Mouse (Mus musculus) myocyte (in vitro differentiated cells): Measurements from ENCODE around the gene Secisbp2l.

Experiments
- MYOD1 ChIP-seq, 3 experiments: IDR thresholded peaks; one replicate each; pipeline ENCODE4 v1.6.1; 2011; ENCODE audit warnings: control low read depth in 2 of 3, low read depth in 2 of 3, mild to moderate bottlenecking in 2 of 3, moderate library complexity in 1 of 3; ENCODE audit not compliant: insufficient read length in 2 of 3, control insufficient read depth in 1 of 3
- POLR2A ChIP-seq: IDR thresholded peaks from one replicate; pipeline ENCODE4 v1.6.1; 2011; ENCODE audit warnings: low read depth, mild to moderate bottlenecking, control low read depth, moderate library complexity; ENCODE audit not compliant: insufficient read length
- POLR2AphosphoS2 ChIP-seq: IDR thresholded peaks from one replicate; pipeline ENCODE4 v1.6.1; 2011; ENCODE audit warnings: low read depth, control low read depth; ENCODE audit not compliant: insufficient read length
- REST ChIP-seq: IDR thresholded peaks from one replicate; pipeline ENCODE4 v1.6.1; 2011; ENCODE audit warnings: mild to moderate bottlenecking, control low read depth, moderate library complexity; ENCODE audit not compliant: insufficient read depth, insufficient read length
- TCF12 ChIP-seq: IDR thresholded peaks from one replicate; pipeline ENCODE4 v1.6.1; 2011; ENCODE audit warnings: mild to moderate bottlenecking, control low read depth; ENCODE audit not compliant: poor library complexity, insufficient read depth, severe bottlenecking
- USF1 ChIP-seq: IDR thresholded peaks from one replicate; pipeline ENCODE4 v1.6.1; 2011; ENCODE audit warnings: low read depth, mild to moderate bottlenecking, control low read depth, moderate library complexity

- TF ChIP-seq POLR2A (no peak), MYOD1 (IDR thresholded peaks at IDR 0.05; ENCODE audit: control insufficient read depth in 1 of 3, insufficient read length in 2 of 3, low read depth in 2 of 3) (no peak), TCF12 (no peak), POLR2AphosphoS2 (no peak), REST (no peak), USF1 (no peak)
These were observed 6.6 kb upstream of the Secisbp2l start for GRCm38 (mm10) chr2:125789265-125789664.
